Mouse (Mus musculus) ES-E14 (cell line): ENCODE data around the gene Pla2g4f. TPM values are rescaled to one million over a fixed set of nuclear protein-coding genes. Genes with fewer than 3 reads are reported as not detected.

Experiments
- DNase-seq: peaks from one replicate; pipeline ENCODE4 v3.0.0-alpha.2; 2013; ENCODE audit warnings: low read depth, low spot score
- H3K27ac ChIP-seq: 2 replicates; pipeline ENCODE4 v1.5.1; 2012; ENCODE audit warnings: low read depth, mild to moderate bottlenecking, low read length, moderate library complexity, mixed read lengths; ENCODE audit not compliant: poor library complexity, insufficient read depth, severe bottlenecking
- H3K36me3 ChIP-seq: 2 replicates; pipeline ENCODE4 v1.6.1; 2012; ENCODE audit warnings: mild to moderate bottlenecking, low read length, moderate library complexity, mixed read lengths; ENCODE audit not compliant: control insufficient read depth, poor library complexity, insufficient read depth, severe bottlenecking
- H3K4me1 ChIP-seq, 2 experiments: fragments of 150-350 bp in 1 of 2; sonication (generic) in 1 of 2; 2 replicates each; pipeline ENCODE4 v1.6.1; 2012; ENCODE audit warnings: low read length in 2 of 2, mild to moderate bottlenecking in 1 of 2, mixed read lengths in 1 of 2; ENCODE audit not compliant: control insufficient read depth in 2 of 2, insufficient read depth in 2 of 2, poor library complexity in 1 of 2
- H3K4me3 ChIP-seq, 2 experiments: fragments of 150-350 bp in 1 of 2; sonication (generic) in 1 of 2; 2 replicates each; pipeline ENCODE4 v1.5.1; 2012; ENCODE audit warnings: low read length in 2 of 2, low read depth in 1 of 2, mild to moderate bottlenecking in 1 of 2, mixed read lengths in 1 of 2; ENCODE audit not compliant: insufficient read depth in 1 of 2, poor library complexity in 1 of 2, severe bottlenecking in 1 of 2
- H3K9ac ChIP-seq: 2 replicates; pipeline ENCODE4 v1.6.1; 2012; ENCODE audit warnings: low read depth, mild to moderate bottlenecking, low read length, mixed read lengths; ENCODE audit not compliant: poor library complexity, insufficient read depth, severe bottlenecking
- H3K9me3 ChIP-seq: fragments of 150-350 bp; sonication (generic); 2 replicates; pipeline ENCODE4 v1.6.1; 2012; ENCODE audit warnings: low read depth, mild to moderate bottlenecking, low read length; ENCODE audit not compliant: control insufficient read depth, insufficient read depth
- CHD2 ChIP-seq: IDR thresholded peaks from 2 replicates; pipeline ENCODE4 v1.6.1; 2014; ENCODE audit warnings: mild to moderate bottlenecking, low read depth, low read length, inconsistent platforms
- HCFC1 ChIP-seq: IDR thresholded peaks from 2 replicates; pipeline ENCODE4 v1.6.1; 2012; ENCODE audit warnings: low read length, inconsistent platforms, borderline replicate concordance; ENCODE audit not compliant: insufficient read depth
- MAFK ChIP-seq: IDR thresholded peaks from 2 replicates; pipeline ENCODE4 v1.6.1; 2014; ENCODE audit warnings: mild to moderate bottlenecking, low read depth, low read length, inconsistent platforms; ENCODE audit not compliant: insufficient read depth
- ZC3H11A ChIP-seq: IDR thresholded peaks from 2 replicates; pipeline ENCODE4 v1.6.1; 2012; ENCODE audit warnings: low read depth, mild to moderate bottlenecking, inconsistent platforms, low read length, borderline replicate concordance
- ZNF384 ChIP-seq: IDR thresholded peaks from 2 replicates; pipeline ENCODE4 v1.6.1; 2012; ENCODE audit warnings: low read depth, low read length, inconsistent platforms
- in situ Hi-C, 2 experiments: fragments of 600-800 bp; cut with MboI; formaldehyde crosslinking; loops; one replicate each; pipeline ENCODE4 v1.15.1; 2025; ENCODE audit warnings: low sequenced_read_pairs in 2 of 2, inconsistent platforms in 1 of 2; ENCODE audit not compliant: unreplicated experiment in 2 of 2
- total RNA-seq: library from RNA; depleted of rRNA; stranded (reverse); fragments of 300-350 nt; gene quantifications from 2 replicates; pipeline ENCODE4 v1.2.3, GENCODE M21; 2012; rRNA removed

The Pla2g4f gene
- total RNA-seq, 1 experiment = 0.89 TPM

DNA sequence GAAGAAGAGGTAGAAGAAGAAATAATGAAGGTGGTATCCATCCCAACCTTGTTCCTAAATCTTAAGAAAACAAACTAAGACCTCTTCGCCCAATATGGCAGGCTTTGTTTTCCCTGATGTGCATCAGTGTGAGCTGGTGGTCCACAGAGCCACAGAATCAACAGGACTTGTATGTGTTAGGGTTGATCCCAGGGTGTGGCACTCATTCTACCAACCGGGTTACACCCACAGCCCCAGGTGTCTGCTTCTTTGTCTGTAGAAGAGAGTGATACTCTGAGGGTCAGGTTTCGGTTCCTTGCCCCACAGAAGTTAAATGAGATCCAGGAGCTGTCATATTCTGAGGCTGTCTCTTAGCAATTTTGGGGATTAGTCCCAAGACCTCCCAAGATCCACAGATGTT is 52.6 kb downstream of the Pla2g4f start:
- H3K36me3 ChIP-seq = no peaks in the 10 kb centered on the region
- peaks cover 1 to 3% of the 10 kb centered on the region in 2 experiments; a peak in 1 of 4 replicates for H3K4me1 ChIP-seq
- no peak overlapping the region for H3K27ac ChIP-seq
- H3K4me3 ChIP-seq = no peak overlapping the region
- in situ Hi-C loops = no loop called here
- TF ChIP-seq HCFC1 = no peak
- no peak for TF ChIP-seq MAFK
- no peak for TF ChIP-seq ZNF384
- no peak for TF ChIP-seq CHD2
- TF ChIP-seq ZC3H11A = no peak
- H3K9me3 ChIP-seq = no peaks in the 10 kb centered on the region
- no peak for DNase-seq
- no peak overlapping the region for H3K9ac ChIP-seq

DNA sequence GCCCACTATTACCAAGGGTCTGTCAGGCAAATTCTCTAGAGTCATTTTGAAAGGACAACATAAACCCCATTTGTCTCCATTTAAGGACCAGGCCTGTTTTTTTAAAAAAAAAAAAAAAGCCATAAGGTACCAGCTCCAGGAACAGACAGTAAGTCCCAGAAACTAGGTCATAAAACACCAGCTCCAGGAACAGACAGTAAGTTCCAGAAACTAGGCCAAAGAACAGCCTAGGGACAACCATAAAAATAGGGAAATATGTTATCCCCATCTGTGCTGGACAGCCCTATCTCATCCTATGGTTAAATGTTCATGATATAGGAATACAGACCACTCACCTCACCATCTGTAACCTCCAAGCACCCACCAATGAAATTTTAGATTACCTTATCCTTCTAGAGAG is 57.7 kb downstream of the Pla2g4f start:
- H3K36me3 ChIP-seq = no peaks in the 10 kb centered on the region
- peaks cover 0 to 1% of the 10 kb centered on the region in 2 experiments; a peak in 1 of 4 replicates for H3K4me1 ChIP-seq
- no peak for DNase-seq
- H3K27ac ChIP-seq = no peak overlapping the region
- H3K4me3 ChIP-seq = no peak overlapping the region
- in situ Hi-C loops = no loop called here
- H3K9me3 ChIP-seq = no peaks in the 10 kb centered on the region
- TF ChIP-seq HCFC1 = no peak
- no peak for TF ChIP-seq CHD2
- no peak for TF ChIP-seq MAFK
- TF ChIP-seq ZC3H11A = no peak
- TF ChIP-seq ZNF384 = no peak
- no peak overlapping the region for H3K9ac ChIP-seq

DNA sequence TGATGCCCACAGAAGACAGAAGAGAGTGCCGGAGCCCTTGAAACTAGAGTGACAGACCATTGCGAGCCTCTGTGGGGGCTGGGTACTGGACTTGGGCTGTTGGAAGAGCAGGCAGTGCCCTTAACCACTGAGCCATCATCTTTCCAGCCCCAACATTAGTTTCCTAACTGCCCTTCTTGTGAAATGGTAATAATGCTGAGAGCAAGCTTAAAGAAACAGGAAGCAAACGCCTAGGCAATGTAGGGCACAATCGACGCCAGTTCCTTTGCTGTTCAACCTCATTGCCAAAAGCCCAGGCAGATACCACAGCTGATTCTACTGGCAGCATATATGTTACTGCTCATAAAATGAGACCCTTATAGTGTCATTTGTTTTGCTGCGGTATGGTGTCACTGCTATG is 61.3 kb downstream of the Pla2g4f start:
- Histone ChIP-seq H3K4me1 (no peaks in the 10 kb centered on the region), H3K9ac (no peak overlapping the region), H3K9me3 (no peaks in the 10 kb centered on the region), H3K36me3 (no peaks in the 10 kb centered on the region), H3K4me3 (no peak overlapping the region), H3K27ac (no peak overlapping the region)
- no peak for DNase-seq
- in situ Hi-C loops = no loop called here
- TF ChIP-seq CHD2 = no peak
- no peak for TF ChIP-seq ZC3H11A
- TF ChIP-seq MAFK = no peak
- TF ChIP-seq ZNF384 = no peak
- TF ChIP-seq HCFC1 = no peak

Other genes starting within 250 kb of the Pla2g4f start
- 10.7 and 19.4 TPM in 2 replicates for gene Ehd4, start 159.6 kb downstream of the Pla2g4f start, total RNA-seq
- gene Pla2g4e, start 68.8 kb downstream of the Pla2g4f start, total RNA-seq = 0.74 and 1.1 TPM in 2 replicates
- gene Pla2g4d, start 25.0 kb downstream of the Pla2g4f start, total RNA-seq = not detected in 2 replicates
- gene Vps39, start 39.0 kb upstream of the Pla2g4f start, total RNA-seq = 22.4 and 27.1 TPM in 2 replicates
- 5.1 TPM in 2 replicates for gene Ganc, start 89.7 kb upstream of the Pla2g4f start, total RNA-seq
- gene Tmem87a, start 89.9 kb upstream of the Pla2g4f start, total RNA-seq = 71.0 and 71.7 TPM in 2 replicates
- gene Capn3, start 141.9 kb upstream of the Pla2g4f start, total RNA-seq = 8.6 and 11.3 TPM in 2 replicates
- gene Zfp106, start 249.7 kb upstream of the Pla2g4f start, total RNA-seq = 117 and 119 TPM in 2 replicates